Mouse (Mus musculus): ENCODE measurements around the gene Lasp1. TPM values are rescaled to one million over a fixed set of nuclear protein-coding genes. Genes with fewer than 3 reads are reported as not detected.

The Lasp1 gene
- polyA plus RNA-seq, 1 experiment from 2014 or later = 88.6 TPM

DNA sequence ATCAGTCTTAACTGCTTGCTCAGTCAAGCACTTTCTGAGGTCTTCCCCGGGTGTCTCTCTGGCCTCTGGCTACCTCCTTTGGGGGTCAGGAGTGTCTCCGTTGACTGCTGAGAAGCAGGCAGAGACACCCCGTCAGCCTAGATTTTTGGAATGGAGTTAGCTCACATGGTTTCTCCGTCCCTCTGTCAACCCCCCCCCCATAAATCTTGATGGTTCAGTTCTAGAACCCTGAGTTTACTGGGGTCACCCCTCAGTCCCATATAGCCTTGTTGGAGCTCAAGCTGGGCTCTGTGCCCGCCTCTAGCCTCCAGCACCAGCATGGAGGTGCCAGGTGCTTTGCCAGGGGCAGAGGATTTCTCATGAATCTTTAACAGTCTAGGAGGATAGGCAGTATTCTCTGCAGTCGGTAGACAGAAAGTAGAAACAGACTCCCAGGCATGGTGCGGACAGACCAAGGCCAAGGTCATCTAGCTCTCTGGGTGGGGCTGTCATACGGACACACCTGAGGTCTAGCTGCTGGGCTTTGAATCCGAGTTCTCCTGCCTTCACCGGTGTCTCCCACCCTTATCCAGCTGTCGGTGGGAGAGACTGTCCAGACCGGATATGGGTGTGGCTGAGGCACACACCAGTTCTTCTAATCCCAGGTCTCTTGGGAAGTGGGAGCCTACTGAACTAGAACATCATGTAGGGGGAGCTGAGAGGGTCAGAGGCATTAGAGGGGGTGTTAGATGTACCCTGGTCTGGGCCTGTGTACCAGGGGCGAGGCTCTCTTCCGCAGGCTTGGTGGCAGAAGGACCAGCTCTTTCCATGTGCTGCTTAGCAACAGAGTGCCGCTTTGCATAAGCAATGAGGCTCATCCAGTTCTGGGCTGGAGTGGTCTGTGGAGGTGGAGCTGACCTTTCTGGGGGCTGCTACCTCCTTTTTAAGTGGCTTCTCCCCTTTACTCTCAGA is 7.1 kb downstream of the Lasp1 start:
- DNase-seq (ENCODE audit: low spot score) (no peak), ATAC-seq (ENCODE audit: low read depth) (no peak)
- H3K36me3 ChIP-seq (ENCODE audit: control insufficient read depth, insufficient read depth, low read length) = peaks cover 30% of the 10 kb centered on the region
- H3K4me3 ChIP-seq (ENCODE audit: low read depth, low read length) = 0 out of 2 replicates have a peak overlapping the region, but pooled peaks have one; percentile 14
- WGBS = 34% methylated on average over 15 of the region's 15 CpGs
- peak overlapping the region; percentile 45 for H3K9ac ChIP-seq (ENCODE audit: low read depth, low read length)
- H3K9me3 ChIP-seq (ENCODE audit: control insufficient read depth, low read length) = no peaks in the 10 kb centered on the region
- peak overlapping the region; percentile 83 for H3K27ac ChIP-seq (replicated peaks; ENCODE audit: low read depth, low read length)
- H3K4me1 ChIP-seq (ENCODE audit: control insufficient read depth, insufficient read depth, low read length) = peaks cover 82% of the 10 kb centered on the region
- H3K27me3 ChIP-seq (replicated peaks; ENCODE audit: control insufficient read depth, insufficient read depth, low read length) = no peaks in the 10 kb centered on the region
- H3K4me2 ChIP-seq (ENCODE audit: low read depth, low read length) = peak overlapping the region; percentile 51

DNA sequence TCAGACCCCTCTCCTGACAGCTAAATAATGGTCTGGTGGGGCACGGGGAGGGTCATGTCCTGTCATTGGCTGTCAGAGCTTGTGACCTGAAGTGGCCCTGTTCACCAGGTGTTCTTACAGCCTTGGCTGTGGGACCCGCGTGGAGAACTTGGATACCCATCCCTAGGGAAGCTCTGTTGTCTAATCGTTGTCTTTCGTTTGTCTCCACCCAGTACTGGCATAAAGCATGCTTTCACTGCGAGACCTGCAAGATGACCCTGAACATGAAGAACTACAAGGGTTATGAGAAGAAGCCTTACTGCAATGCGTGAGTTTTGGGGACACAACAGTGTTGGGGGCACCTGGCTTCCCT is 7.8 kb downstream of the Lasp1 start:
- no peaks in the 10 kb centered on the region for H3K9me3 ChIP-seq (ENCODE audit: control insufficient read depth, low read length)
- no peaks in the 10 kb centered on the region for H3K27me3 ChIP-seq (replicated peaks; ENCODE audit: control insufficient read depth, insufficient read depth, low read length)
- H3K27ac ChIP-seq (replicated peaks; ENCODE audit: low read depth, low read length) = no peak overlapping the region
- peaks cover 30% of the 10 kb centered on the region for H3K36me3 ChIP-seq (ENCODE audit: control insufficient read depth, insufficient read depth, low read length)
- no peak overlapping the region for H3K9ac ChIP-seq (ENCODE audit: low read depth, low read length)
- DNase-seq (ENCODE audit: low spot score) (no peak), ATAC-seq (ENCODE audit: low read depth) (no peak)
- peaks cover 82% of the 10 kb centered on the region for H3K4me1 ChIP-seq (ENCODE audit: control insufficient read depth, insufficient read depth, low read length)
- no peak overlapping the region; the same call in 1 of the 2 replicates for H3K4me2 ChIP-seq (ENCODE audit: low read depth, low read length)
- WGBS = 69% methylated on average over 7 of the region's 7 CpGs
- H3K4me3 ChIP-seq (ENCODE audit: low read depth, low read length) = no peak overlapping the region

DNA sequence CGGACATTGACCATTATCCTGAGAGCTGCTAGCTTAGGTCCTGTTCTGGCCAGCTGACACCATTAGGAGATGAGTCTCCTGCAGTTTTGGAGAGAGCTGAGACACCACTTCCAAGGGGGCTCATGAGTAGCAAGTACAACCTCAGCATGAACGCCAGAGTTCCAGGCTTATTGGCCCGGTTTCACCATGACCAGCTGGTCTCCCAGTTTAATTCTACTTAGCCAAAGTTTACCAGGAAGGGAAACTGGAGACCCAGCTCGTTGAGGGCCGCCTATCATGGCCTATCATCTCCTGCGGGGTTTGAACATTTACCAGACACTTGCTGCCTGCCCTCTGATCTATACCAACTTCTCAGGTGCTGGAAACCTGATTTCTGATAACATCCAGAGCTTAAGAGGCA is 8.8 kb downstream of the Lasp1 start:
- H3K4me3 ChIP-seq (ENCODE audit: low read depth, low read length) = no peak overlapping the region
- H3K4me1 ChIP-seq (ENCODE audit: control insufficient read depth, insufficient read depth, low read length) = peaks cover 85% of the 10 kb centered on the region

DNA sequence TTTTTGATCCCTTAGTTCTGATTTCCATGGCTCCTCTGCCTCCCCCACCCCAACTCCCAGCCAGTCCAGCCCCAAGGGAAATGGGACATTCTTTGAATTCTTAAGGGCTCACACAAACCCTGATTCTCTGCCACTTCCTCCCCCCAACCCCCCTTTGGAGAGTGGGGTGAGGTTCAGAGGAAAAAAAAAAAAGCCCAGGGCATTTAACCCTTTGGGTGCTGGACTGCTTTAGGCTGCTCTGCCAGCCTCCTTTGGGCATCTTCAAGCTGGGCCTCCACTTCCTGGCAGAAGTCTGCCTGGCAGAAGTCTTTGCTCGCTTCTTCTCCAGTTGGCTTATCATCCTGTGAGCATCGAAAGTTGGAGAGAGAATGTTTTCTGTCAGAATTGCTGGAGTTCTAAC is 9.3 kb downstream of the Lasp1 start:
- Histone ChIP-seq H3K27ac (replicated peaks; ENCODE audit: low read depth, low read length) (peak overlapping the region; percentile 65; the same call in 1 of the 2 replicates), H3K9me3 (ENCODE audit: control insufficient read depth, low read length) (no peaks in the 10 kb centered on the region), H3K9ac (ENCODE audit: low read depth, low read length) (no peak overlapping the region), H3K4me3 (ENCODE audit: low read depth, low read length) (no peak overlapping the region), H3K36me3 (ENCODE audit: control insufficient read depth, insufficient read depth, low read length) (peaks cover 30% of the 10 kb centered on the region), H3K4me1 (ENCODE audit: control insufficient read depth, insufficient read depth, low read length) (peaks cover 89% of the 10 kb centered on the region), H3K27me3 (replicated peaks; ENCODE audit: control insufficient read depth, insufficient read depth, low read length) (no peaks in the 10 kb centered on the region), H3K4me2 (ENCODE audit: low read depth, low read length) (no peak overlapping the region; the same call in 1 of the 2 replicates)
- no peak for ATAC-seq (ENCODE audit: low read depth)
- DNase-seq (ENCODE audit: low spot score) = peak; percentile 85
- 57% methylated on average over 2 of the region's 2 CpGs for WGBS

More for the DNA sequence above, 8.8 kb downstream of the Lasp1 start:
- Histone ChIP-seq H3K9ac (ENCODE audit: low read depth, low read length) (no peak overlapping the region), H3K4me2 (ENCODE audit: low read depth, low read length) (no peak overlapping the region), H3K36me3 (ENCODE audit: control insufficient read depth, insufficient read depth, low read length) (peaks cover 30% of the 10 kb centered on the region), H3K9me3 (ENCODE audit: control insufficient read depth, low read length) (no peaks in the 10 kb centered on the region), H3K27me3 (replicated peaks; ENCODE audit: control insufficient read depth, insufficient read depth, low read length) (no peaks in the 10 kb centered on the region), H3K27ac (replicated peaks; ENCODE audit: low read depth, low read length) (peak overlapping the region; percentile 65; the same call in 1 of the 2 replicates)
- 21% methylated on average over 6 of the region's 6 CpGs for WGBS
- DNase-seq (ENCODE audit: low spot score) = no peak
- no peak for ATAC-seq (ENCODE audit: low read depth)

DNA sequence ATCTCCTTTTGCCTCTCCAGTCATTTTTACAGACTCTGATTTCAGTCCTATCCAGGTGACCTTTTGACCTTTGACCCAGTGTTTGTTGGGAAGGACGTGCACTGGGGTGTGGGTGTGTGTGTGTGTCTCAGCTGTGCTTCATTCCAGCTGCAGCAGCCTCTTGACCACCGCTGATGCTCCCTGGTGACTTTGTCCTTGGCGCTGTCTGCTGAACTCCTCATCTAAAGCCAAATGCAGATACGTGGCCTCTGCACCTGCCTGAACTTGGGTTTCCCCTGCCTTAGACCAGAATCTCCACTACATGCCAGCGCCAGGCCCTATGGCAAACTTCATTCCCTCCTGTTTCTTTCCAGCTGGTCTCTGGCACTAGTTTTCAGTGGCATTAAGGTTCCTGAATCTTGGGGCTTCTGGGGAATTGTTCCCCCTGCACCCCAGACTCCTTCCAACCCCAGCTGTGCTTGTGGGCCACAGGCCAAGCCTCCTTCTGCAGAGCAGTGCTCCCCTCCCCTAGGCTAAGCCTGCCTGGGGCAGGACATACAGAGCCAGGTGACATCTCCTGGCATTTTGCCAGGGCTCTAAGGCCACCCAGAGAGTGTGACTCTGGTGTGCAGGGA is 9.9 kb downstream of the Lasp1 start:
- peak; percentile 73 for DNase-seq (ENCODE audit: low spot score)
- peak; percentile 24; the same call in 1 of the 2 replicates for ATAC-seq (ENCODE audit: low read depth)
- peaks cover 88% of the 10 kb centered on the region for H3K4me1 ChIP-seq (ENCODE audit: control insufficient read depth, insufficient read depth, low read length)
- no peak overlapping the region for H3K9ac ChIP-seq (ENCODE audit: low read depth, low read length)
- H3K27me3 ChIP-seq (replicated peaks; ENCODE audit: control insufficient read depth, insufficient read depth, low read length) = no peaks in the 10 kb centered on the region
- no peaks in the 10 kb centered on the region for H3K9me3 ChIP-seq (ENCODE audit: control insufficient read depth, low read length)
- H3K4me2 ChIP-seq (ENCODE audit: low read depth, low read length) = no peak overlapping the region
- peak overlapping the region; percentile 65; the same call in 1 of the 2 replicates for H3K27ac ChIP-seq (replicated peaks; ENCODE audit: low read depth, low read length)
- H3K4me3 ChIP-seq (ENCODE audit: low read depth, low read length) = no peak overlapping the region
- 32% methylated on average over 5 of the region's 5 CpGs for WGBS
- peaks cover 30% of the 10 kb centered on the region for H3K36me3 ChIP-seq (ENCODE audit: control insufficient read depth, insufficient read depth, low read length)

DNA sequence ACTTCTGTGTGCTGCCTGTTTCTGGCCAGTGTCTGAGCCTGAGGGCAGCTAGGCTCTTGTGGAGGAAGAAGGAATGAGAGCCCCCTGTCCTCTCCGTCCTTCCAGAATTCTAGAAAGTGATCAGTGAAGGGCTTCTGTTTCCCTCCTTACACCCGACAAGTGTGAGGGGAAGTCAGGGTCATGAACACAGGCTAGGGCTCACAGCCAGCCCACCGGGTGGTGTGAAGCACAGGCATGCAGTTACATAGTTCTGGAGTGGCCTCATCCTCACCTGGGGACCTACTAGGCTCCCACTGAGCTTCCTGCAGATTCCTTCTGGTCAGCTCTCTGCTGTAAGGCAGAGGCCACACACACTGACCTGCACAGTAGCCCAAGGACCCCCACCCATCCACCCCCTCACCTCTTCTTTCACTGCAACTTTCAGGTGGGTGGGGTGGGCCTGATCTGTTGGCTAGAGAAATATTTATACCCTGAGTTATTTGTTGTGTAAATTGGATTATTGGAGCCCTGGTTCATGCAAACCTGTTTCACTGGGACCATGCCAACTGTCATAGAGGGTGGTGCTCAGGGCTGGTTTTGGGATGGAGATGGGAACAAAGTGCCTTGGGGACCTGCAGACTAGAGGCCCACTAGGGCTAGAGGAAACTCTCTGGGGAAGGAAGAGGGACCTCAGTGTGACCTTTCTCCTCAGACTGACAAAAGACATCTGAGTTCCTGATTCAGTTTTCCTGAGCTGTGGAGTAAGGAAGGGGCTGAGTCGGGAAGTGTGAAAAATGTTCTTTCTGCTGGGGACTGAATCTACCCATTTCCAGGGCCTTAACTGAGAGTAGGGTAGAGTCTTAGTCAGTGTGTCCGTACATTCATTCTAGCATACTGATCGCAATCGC is 10.7 kb downstream of the Lasp1 start:
- H3K27ac ChIP-seq (replicated peaks; ENCODE audit: low read depth, low read length) = no peak overlapping the region; the same call in 1 of the 2 replicates
- no peak for DNase-seq (ENCODE audit: low spot score)
- H3K9ac ChIP-seq (ENCODE audit: low read depth, low read length) = no peak overlapping the region
- ATAC-seq (ENCODE audit: low read depth) = 0 out of 2 replicates have a peak, but pooled peaks have one; percentile 2
- H3K27me3 ChIP-seq (replicated peaks; ENCODE audit: control insufficient read depth, insufficient read depth, low read length) = no peaks in the 10 kb centered on the region
- peaks cover 80% of the 10 kb centered on the region for H3K4me1 ChIP-seq (ENCODE audit: control insufficient read depth, insufficient read depth, low read length)
- WGBS = 54% methylated on average over 7 of the region's 7 CpGs
- H3K9me3 ChIP-seq (ENCODE audit: control insufficient read depth, low read length) = no peaks in the 10 kb centered on the region
- H3K36me3 ChIP-seq (ENCODE audit: control insufficient read depth, insufficient read depth, low read length) = peaks cover 31% of the 10 kb centered on the region
- H3K4me3 ChIP-seq (ENCODE audit: low read depth, low read length) = no peak overlapping the region
- H3K4me2 ChIP-seq (ENCODE audit: low read depth, low read length) = no peak overlapping the region

DNA sequence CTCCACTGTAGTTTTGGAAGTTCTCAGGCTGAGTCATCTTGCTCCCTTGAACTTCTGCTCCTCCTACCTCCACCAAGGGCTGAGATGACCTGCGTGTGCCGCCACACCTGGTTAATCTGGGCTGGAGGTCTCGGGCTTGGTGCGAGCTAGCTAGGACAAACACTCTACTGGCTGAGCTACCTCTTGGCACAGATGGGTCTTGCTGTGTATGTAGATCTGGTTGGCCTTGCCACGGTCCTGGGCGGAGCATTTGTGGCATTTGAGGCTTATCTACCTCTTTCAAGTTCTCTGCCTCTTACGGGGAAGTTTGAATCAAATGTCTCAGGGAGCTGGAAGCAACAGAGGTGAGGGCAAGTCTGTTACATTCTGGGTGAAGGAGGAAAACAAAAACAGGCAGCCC is 11.6 kb downstream of the Lasp1 start:
- no peak overlapping the region for H3K4me2 ChIP-seq (ENCODE audit: low read depth, low read length)
- ATAC-seq (ENCODE audit: low read depth) = no peak

DNA sequence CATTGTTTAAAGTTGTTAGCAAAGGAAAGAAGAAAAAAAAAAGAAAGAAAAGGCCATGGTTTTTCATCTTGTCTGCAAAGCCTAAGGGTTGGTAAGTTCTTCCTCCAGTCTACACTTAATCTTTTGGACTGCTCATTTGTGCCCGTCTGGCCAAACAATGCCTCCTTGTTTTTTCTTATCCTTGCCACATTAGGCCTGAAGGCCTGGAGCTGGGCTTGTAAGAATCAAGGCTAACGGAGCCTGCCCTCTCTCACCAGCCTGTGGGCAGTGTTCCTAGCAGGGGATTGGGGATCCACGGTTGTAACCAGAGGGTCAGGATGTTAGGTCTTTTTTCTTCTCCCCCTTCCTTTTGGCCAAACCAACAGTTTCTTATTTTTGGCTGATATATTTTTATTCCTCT is 12.2 kb downstream of the Lasp1 start:
- H3K9me3 ChIP-seq (ENCODE audit: control insufficient read depth, low read length) = no peaks in the 10 kb centered on the region
- 0 out of 2 replicates have a peak overlapping the region, but pooled peaks have one; percentile 15 for H3K27ac ChIP-seq (replicated peaks; ENCODE audit: low read depth, low read length)
- ATAC-seq (ENCODE audit: low read depth) (no peak), DNase-seq (ENCODE audit: low spot score) (no peak)
- WGBS = 26% methylated on average over 3 of the region's 3 CpGs
- H3K27me3 ChIP-seq (replicated peaks; ENCODE audit: control insufficient read depth, insufficient read depth, low read length) = no peaks in the 10 kb centered on the region
- no peak overlapping the region for H3K4me2 ChIP-seq (ENCODE audit: low read depth, low read length)
- no peak overlapping the region for H3K4me3 ChIP-seq (ENCODE audit: low read depth, low read length)
- no peak overlapping the region for H3K9ac ChIP-seq (ENCODE audit: low read depth, low read length)
- peaks cover 69% of the 10 kb centered on the region for H3K4me1 ChIP-seq (ENCODE audit: control insufficient read depth, insufficient read depth, low read length)
- peaks cover 46% of the 10 kb centered on the region for H3K36me3 ChIP-seq (ENCODE audit: control insufficient read depth, insufficient read depth, low read length)

More for the DNA sequence above, 11.6 kb downstream of the Lasp1 start:
- peaks cover 75% of the 10 kb centered on the region for H3K4me1 ChIP-seq (ENCODE audit: control insufficient read depth, insufficient read depth, low read length)
- no peaks in the 10 kb centered on the region for H3K27me3 ChIP-seq (replicated peaks; ENCODE audit: control insufficient read depth, insufficient read depth, low read length)
- WGBS = 64% methylated on average over 7 of the region's 7 CpGs
- H3K27ac ChIP-seq (replicated peaks; ENCODE audit: low read depth, low read length) = no peak overlapping the region
- no peak overlapping the region for H3K9ac ChIP-seq (ENCODE audit: low read depth, low read length)
- no peak for DNase-seq (ENCODE audit: low spot score)
- no peak overlapping the region for H3K4me3 ChIP-seq (ENCODE audit: low read depth, low read length)
- H3K9me3 ChIP-seq (ENCODE audit: control insufficient read depth, low read length) = no peaks in the 10 kb centered on the region
- peaks cover 40% of the 10 kb centered on the region for H3K36me3 ChIP-seq (ENCODE audit: control insufficient read depth, insufficient read depth, low read length)

Measured in embryonic facial prominence, embryonic 14.5 days (tissue).